Mouse (Mus musculus) liver, adult (tissue): ENCODE data around the gene Arih1.

Experiments used
- GATA4 ChIP-seq: IDR thresholded peaks from 2 replicates; pipeline ENCODE4 v1.6.1; 2014; ENCODE audit warnings: mild to moderate bottlenecking, low read length; ENCODE audit not compliant: insufficient replicate concordance

Arih1 gene

GRCm38 (mm10) chr9:59476617-59477016 lies 9.8 kb downstream of the Arih1 start:
- TF ChIP-seq GATA4: no peak

DNA sequence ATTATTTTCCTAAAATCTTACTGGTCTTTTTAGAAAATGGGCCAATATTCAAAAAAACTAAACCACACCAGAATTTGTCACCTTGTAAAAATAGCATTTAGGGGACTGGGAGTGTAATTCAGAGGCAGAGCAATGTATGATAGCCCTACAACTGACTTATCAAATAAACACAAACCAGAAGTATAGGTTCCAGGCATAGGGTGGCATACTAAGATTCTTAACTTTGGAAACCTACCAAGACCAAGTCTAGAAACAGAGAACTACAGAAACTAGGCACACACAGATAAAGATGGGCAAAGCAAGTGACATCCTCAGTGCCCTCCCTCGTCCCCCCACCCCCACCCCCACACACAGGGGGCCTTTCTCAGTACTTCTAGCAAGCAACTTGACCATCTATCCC lies 11.6 kb downstream of the Arih1 start:
- no peak for TF ChIP-seq GATA4

DNA sequence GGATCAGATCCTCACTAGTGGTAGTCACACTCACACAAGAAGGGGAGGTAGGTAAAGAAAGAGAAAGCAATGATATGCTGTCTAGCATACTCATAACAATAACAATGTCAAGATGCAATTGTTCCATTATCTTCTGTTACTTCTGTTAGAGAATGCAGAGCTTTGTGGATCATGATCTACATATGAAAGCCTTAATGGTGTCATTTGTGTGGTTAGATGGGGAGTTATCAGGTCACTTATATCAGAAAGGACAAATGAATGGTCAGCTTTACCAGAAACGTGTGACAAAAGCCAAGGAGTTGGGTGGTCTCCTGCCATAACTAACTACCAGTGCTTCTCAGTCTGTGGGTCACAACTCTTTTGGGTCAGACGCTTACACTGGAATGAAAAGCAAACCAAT lies 13.2 kb downstream of the Arih1 start:
- no peak for TF ChIP-seq GATA4

DNA sequence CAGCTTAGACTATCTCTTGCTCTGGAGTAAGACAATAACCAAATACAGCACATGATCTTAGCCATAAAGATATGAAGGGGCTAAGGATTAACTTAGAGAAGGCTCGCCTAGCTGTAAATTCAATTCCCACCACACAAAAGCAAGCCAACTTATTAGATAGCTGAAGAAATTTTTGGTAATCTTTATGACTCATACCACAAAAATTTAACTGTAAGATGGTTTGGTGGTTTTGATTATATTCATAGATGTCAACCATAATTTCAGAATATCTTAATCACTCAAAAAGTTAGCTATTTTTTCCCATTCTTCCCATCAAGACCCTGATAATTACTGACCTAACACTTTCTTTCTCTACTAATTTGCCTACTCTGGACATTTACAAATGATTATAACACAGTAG lies 17.0 kb downstream of the Arih1 start:
- no peak for TF ChIP-seq GATA4

DNA sequence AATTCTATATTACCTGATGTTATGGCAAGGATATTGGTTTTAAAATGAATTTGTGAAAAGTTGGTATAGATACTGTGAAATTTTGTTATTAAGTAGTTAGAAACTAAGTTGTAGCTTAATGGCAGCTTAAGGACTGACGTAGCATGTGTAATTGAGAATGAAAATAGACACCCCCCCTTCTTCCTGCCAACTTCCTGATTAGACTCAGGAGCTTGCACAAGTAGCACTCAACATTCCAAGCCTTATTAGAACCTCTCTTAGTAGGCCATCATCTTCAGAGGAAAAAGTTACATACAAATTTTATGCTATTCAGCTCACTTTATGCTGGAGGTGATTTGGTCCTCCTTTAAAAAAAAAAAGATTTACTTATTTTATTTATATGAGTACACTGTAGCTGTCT lies 22.1 kb downstream of the Arih1 start:
- TF ChIP-seq GATA4: no peak

- no peak for TF ChIP-seq GATA4
These were observed 27.4 kb downstream of the Arih1 start for GRCm38 (mm10) chr9:59458997-59459510.

GRCm38 (mm10) chr9:59458416-59458815 lies 28.0 kb downstream of the Arih1 start:
- no peak for TF ChIP-seq GATA4

DNA sequence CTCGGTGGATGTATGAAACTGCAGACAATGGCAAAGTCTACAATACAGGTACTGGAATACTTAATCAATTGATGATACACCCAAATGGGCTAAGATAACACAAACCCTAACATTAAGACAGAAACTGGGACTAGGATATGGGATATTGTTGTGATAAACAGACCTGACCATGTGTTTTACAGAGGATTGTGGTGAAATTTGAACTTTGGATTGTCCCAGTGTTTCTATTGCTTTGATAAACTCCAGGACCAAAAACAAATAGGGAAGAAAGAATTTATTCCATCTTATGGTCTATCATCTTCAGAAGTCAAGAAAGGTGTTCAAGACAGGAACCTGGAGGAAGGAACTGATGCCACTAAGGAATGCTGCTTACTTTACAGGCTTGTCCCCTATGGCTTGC lies 28.7 kb downstream of the Arih1 start:
- TF ChIP-seq GATA4: no peak

DNA sequence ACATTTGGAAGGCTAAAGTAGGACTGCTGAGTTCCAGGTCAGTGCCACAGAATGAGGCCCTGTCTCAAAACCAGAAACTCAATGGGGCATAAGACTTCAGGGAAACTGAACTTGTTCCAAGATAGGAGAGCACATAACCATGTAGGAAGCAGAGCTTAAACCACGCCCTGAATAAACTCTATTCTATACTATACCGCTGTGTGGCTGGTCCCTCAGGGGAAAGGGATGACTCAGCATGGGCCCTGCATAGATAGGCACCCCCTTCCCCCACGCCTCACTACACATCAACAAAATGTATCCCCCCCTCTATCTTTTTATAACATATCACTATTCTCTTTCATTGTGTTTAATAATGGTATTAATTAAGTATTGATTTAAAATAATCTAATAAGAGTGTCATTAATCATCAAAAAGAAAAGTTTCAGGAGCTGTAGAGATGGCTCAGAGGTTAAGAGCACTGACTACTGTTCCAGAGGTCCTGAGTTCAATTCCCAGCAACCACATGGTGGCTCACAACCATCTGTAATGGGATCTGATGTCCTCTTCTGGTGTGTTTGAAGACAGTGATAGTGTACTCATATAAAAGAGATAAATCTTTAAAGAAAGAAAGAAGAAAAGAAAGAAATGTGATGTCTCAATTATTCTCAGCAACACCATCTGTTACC lies 30.9 kb downstream of the Arih1 start:
- TF ChIP-seq GATA4: no peak

DNA sequence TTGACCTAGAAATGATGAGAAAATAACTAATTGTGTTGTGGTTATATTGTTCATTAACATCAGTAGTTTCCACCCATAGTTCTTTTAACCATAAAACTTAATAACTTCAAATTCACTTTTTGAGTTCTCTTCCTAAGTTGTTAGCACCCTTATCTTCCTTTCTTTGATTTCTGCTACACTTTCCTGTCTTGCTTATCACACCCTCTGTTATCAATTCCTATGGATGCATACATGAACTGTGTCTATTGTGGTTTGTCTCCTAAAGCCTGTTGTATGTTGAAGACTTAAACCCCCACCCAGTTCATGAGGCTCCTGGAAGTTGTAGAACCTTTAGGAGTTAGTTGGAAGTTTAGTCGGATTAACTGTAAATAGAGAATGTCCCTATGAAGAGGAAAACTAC lies 52.7 kb downstream of the Arih1 start:
- TF ChIP-seq GATA4: no peak

DNA sequence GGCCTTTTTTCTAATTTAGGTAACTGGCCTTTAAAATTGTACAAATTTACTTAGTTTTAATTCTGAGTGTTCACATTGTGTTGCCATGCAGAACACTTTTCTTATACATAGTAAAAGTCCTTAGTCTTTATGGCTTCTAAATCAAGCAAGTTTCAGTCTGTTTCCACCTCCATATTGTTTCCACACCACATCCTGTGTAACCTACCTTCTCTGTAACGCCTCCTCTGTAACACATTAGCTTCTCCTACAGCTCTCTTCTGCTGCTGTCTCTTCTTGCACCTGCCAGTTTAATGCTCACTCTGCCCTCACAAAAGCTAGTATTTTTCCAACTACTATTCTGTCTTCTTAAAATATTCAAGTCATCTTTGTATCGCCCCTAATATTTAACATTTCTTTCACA lies 54.8 kb downstream of the Arih1 start:
- no peak for TF ChIP-seq GATA4

DNA sequence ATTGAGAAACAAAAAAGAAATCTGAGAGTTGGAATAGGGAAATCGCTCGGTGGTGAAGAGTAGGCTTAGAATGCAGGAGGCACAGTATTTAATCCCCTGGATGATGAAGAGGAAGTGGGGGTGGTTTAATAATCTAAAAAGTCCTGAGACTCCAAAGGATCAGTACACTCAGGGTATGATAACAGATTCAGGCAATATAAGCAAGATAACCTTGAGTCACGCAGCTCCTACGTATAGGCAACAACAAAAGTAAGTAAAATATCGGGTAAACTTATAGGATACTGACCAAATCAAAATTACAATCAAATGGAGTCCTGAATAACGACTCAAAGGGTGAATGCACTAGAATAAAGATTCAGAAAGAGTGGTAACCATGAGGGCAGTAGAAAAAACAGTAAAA lies 65.9 kb downstream of the Arih1 start:
- no peak for TF ChIP-seq GATA4

DNA sequence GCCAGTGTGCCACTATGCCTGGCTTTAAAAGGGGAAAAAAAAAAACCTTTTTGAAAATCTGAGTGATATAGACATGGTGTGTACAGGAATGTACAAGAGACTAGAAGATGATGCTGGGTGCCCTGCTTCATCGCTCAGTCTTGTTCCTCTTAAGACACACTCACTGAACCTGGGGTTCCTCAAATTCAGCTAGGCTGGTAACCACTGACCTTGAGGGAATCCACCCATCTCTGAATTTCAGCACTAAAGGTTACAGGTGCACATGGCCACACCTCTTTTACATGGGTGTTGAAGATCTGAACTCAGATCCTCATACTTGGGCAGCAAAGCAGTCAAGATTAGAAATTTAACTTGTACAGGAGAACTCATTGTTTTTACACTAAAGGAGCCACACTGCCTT lies 79.1 kb downstream of the Arih1 start:
- TF ChIP-seq GATA4: no peak

DNA sequence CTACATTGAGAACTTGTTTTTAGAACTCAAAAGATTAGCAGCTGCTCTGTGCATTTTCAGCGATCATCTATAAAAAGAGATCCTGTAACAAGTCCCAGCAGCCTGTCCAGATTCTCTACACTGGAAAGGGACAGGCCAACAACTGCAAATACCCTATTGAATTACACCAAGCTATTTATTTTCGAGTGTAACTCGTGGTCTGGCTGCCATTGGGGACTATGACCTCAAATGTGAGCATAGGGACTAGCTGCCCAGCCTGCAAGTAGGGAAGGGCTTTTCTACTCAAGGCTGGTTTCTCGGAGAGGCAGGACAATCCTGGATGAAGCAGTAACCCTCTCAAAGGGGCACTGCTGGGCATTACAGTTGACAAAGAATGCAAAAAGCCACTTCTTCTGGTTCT lies 97.3 kb downstream of the Arih1 start:
- no peak for TF ChIP-seq GATA4

DNA sequence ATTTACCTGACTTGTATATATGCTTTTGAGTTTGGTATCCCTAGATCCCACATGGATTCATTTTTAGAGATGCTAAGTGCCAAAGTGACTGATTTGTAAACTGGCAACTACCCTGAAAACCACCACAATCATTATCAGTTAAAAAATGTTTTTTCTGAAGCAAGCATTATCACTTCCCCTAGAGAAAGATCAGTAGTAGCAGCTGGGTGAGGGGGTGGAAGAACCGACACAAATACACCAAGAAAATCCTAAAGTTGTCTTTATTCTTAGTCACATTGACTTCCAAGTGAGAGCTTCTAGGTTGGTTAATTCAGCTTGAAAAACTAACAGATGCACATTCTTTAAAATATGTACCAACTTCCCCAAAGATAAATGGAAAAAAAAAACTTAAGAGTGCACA lies 98.1 kb downstream of the Arih1 start:
- no peak for TF ChIP-seq GATA4

DNA sequence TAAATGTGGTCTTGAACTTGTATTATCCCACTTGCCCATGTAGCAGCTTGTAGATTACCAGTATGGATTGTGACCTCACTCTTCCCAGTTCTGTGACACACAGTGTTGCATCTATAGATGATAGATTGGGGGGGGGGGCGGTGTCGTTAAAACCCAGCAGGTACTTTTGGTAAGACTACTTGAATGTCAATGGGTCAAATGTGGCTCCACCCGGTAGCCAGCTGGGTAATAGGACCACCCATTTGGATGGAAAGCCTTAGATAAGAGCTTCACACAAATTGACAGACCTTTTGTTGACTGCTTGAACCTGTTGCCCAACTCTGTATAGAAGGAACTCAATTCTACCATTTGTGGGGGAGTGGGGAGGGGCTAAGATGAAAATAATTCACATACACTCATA lies 99.0 kb downstream of the Arih1 start:
- TF ChIP-seq GATA4: no peak

DNA sequence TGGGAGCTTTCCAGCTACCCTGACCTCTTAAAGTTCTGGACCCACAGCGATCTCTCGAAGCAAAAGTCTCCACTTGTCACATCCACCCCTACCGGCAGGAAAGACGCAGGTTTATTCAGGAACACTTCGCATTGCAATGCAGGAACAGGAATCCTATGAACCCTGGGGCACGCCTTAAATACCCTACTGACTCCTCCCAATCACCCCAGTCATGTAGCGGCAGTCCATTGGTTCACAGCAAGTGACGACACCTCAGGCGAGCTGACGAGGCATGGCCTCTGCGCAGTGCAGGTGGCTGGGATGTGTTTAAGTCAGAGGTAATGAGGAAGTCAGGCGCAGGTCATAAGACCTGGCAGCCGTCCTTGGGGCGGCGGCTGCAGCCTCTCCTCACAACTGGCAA lies 110.8 kb downstream of the Arih1 start:
- no peak for TF ChIP-seq GATA4
